Mouse (Mus musculus) heart, embryonic 15.5 days (tissue): ENCODE results near the gene Polr3h. TPM values are rescaled to one million over a fixed set of nuclear protein-coding genes. Genes with fewer than 3 reads are reported as not detected.

Source experiments
- ATAC-seq: fragments of 200-750 bp; cut with Nextera tagmentation; replicated peaks from 2 replicates; pipeline ENCODE4 v1.8.0; 2017; ENCODE audit warnings: low read depth, moderate TSS enrichment; ENCODE audit not compliant: insufficient number of reproducible peaks, insufficient read depth, low FRiP score
- H3K27ac ChIP-seq: fragments of 300-500 bp; sonication (generic); 2 replicates; pipeline ENCODE4 v1.5.1; 2015; ENCODE audit warnings: mild to moderate bottlenecking, inconsistent platforms
- H3K27me3 ChIP-seq: fragments of 300-500 bp; sonication (generic); 2 replicates; pipeline ENCODE4 v1.6.1; 2015; ENCODE audit warnings: inconsistent platforms
- H3K36me3 ChIP-seq: fragments of 300-500 bp; sonication (generic); 2 replicates; pipeline ENCODE4 v1.6.1; 2015; ENCODE audit warnings: mild to moderate bottlenecking, inconsistent platforms
- H3K4me1 ChIP-seq: fragments of 300-500 bp; sonication (generic); replicated peaks from 2 replicates; pipeline ENCODE4 v1.6.1; 2015; ENCODE audit warnings: inconsistent platforms
- H3K4me2 ChIP-seq: fragments of 300-500 bp; sonication (generic); 2 replicates; pipeline ENCODE4 v1.6.1; 2015; ENCODE audit warnings: inconsistent platforms, mild to moderate bottlenecking, moderate library complexity
- H3K4me3 ChIP-seq: fragments of 300-500 bp; sonication (generic); 2 replicates; pipeline ENCODE4 v1.5.1; 2015; ENCODE audit warnings: mild to moderate bottlenecking, inconsistent platforms
- H3K9ac ChIP-seq: fragments of 300-500 bp; sonication (generic); 2 replicates; pipeline ENCODE4 v1.6.1; 2015; ENCODE audit warnings: mild to moderate bottlenecking, inconsistent platforms
- H3K9me3 ChIP-seq: fragments of 300-500 bp; sonication (generic); replicated peaks from 2 replicates; pipeline ENCODE4 v1.6.1; 2016; ENCODE audit warnings: inconsistent platforms
- WGBS: fragments of 180-500 bp; shearing (Covaris S2); methylation state at CpG from one replicate; pipeline ENCODE4 v1.1.7; 2015; ENCODE audit warnings: mixed read lengths; 5-methylcytosine and 5-hydroxymethylcytosine counted together
- polyA plus RNA-seq: library from polyadenylated mRNA; unstranded; fragments of >200 nt; fragmentation: Nextera tagmentation; extraction: Ambion mirVana; gene quantifications from 2 replicates; pipeline ENCODE4 v1.2.1, GENCODE M21; 2015

Gene Polr3h
- polyA plus RNA-seq, 1 experiment from 2014 or later, result 145 TPM

GRCm38 (mm10) chr15:81891140-81891802 lies 34.8 kb downstream of the Polr3h start:
- Histone ChIP-seq H3K4me1 (peaks cover 14% of the 10 kb centered on the region; the same call in 1 of the 2 replicates), H3K27ac (no peak overlapping the region), H3K4me2 (no peak overlapping the region), H3K4me3 (no peak overlapping the region), H3K36me3 (peaks cover 66% of the 10 kb centered on the region), H3K9me3 (no peaks in the 10 kb centered on the region), H3K9ac (no peak overlapping the region), H3K27me3 (no peaks in the 10 kb centered on the region)
- no peak for ATAC-seq
- WGBS, result 78% methylated on average over 7 of the region's 7 CpGs

- H3K4me2 ChIP-seq, result no peak overlapping the region
- H3K36me3 ChIP-seq, result peaks cover 49% of the 10 kb centered on the region
- H3K4me3 ChIP-seq, result no peak overlapping the region
- ATAC-seq, result no peak
- no peak overlapping the region for H3K27ac ChIP-seq
- no peaks in the 10 kb centered on the region for H3K27me3 ChIP-seq
- 85% methylated on average over 7 of the region's 7 CpGs for WGBS
- peaks cover 23% of the 10 kb centered on the region for H3K4me1 ChIP-seq
- no peak overlapping the region for H3K9ac ChIP-seq
- no peaks in the 10 kb centered on the region for H3K9me3 ChIP-seq
Observed at GRCm38 (mm10) chr15:81889175-81889574, 36.9 kb downstream of the Polr3h start.

DNA sequence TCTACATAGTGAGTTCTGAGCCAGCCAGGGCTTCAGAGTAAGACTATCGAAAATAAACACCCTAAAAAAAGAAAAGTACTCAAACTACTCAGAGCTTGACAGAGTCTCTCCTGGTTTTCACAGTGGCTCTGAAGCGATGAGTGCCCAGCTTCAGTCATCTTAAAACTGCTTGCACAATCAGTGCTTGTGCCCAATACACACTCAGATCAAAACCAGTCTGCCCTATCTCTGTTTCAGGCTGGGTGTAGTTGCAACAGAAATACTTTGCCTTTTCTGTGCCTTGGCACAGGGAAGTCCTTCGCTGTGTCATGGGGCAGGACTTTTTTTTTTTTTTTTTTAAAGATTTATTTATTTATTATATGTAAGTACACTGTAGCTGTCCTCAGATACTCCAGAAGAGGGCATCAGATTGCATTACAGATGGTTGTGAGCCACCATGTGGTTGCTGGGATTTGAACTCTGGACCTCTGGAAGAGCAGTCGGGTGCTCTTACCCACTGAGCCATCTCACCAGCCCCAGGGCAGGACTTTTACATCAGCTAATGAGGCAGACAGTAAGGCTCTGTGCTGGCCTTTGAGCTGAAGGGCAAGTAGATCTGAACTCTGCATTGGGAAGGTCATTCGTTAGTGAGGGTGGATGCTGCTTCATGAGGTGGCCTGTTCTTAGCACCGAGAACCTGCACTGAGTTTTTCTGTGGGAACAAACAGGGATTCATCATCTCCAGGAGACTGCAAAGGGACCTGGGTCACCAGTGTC lies 39.1 kb downstream of the Polr3h start:
- Histone ChIP-seq H3K4me2 (no peak overlapping the region), H3K9ac (no peak overlapping the region), H3K9me3 (no peaks in the 10 kb centered on the region), H3K27me3 (no peaks in the 10 kb centered on the region), H3K36me3 (peaks cover 31% of the 10 kb centered on the region), H3K4me1 (peaks cover 32% of the 10 kb centered on the region), H3K4me3 (no peak overlapping the region), H3K27ac (no peak overlapping the region)
- no peak for ATAC-seq
- 75% methylated on average over 6 of the region's 6 CpGs for WGBS

- no peak for ATAC-seq
- no peak overlapping the region for H3K27ac ChIP-seq
- no peak overlapping the region for H3K4me2 ChIP-seq
- peaks cover 43% of the 10 kb centered on the region for H3K4me1 ChIP-seq
- H3K4me3 ChIP-seq, result no peak overlapping the region
- peaks cover 17% of the 10 kb centered on the region; the same call in 1 of the 2 replicates for H3K36me3 ChIP-seq
- H3K27me3 ChIP-seq, result no peaks in the 10 kb centered on the region
- no peaks in the 10 kb centered on the region for H3K9me3 ChIP-seq
- no peak overlapping the region for H3K9ac ChIP-seq
- whole genome bisulfite sequencing, result 94% methylated on average over 3 of the region's 3 CpGs
Observed at GRCm38 (mm10) chr15:81885418-81885934, 40.6 kb downstream of the Polr3h start.

- Histone ChIP-seq H3K36me3 (0 out of 2 replicates have a peak, but pooled peaks cover 3% of the 10 kb centered on the region), H3K27ac (no peak overlapping the region), H3K9me3 (no peaks in the 10 kb centered on the region), H3K27me3 (no peaks in the 10 kb centered on the region), H3K4me3 (no peak overlapping the region), H3K4me1 (peaks cover 58% of the 10 kb centered on the region), H3K4me2 (no peak overlapping the region), H3K9ac (no peak overlapping the region)
- WGBS, result 87% methylated on average over 3 of the region's 3 CpGs
- ATAC-seq, result no peak
Observed at GRCm38 (mm10) chr15:81882348-81882747, 43.7 kb downstream of the Polr3h start.

- H3K4me2 ChIP-seq, result peak overlapping the region; percentile 14
- peaks cover 54% of the 10 kb centered on the region for H3K4me1 ChIP-seq
- 0 out of 2 replicates have a peak, but pooled peaks cover 3% of the 10 kb centered on the region for H3K36me3 ChIP-seq
- no peak overlapping the region for H3K4me3 ChIP-seq
- no peaks in the 10 kb centered on the region for H3K27me3 ChIP-seq
- no peaks in the 10 kb centered on the region for H3K9me3 ChIP-seq
- H3K9ac ChIP-seq, result no peak overlapping the region
- WGBS, result 21% methylated on average over 5 of the region's 5 CpGs
- ATAC-seq, result peak; percentile 71
- peak overlapping the region; percentile 66 for H3K27ac ChIP-seq
Observed at GRCm38 (mm10) chr15:81879531-81880401, 46.3 kb downstream of the Polr3h start.

GRCm38 (mm10) chr15:81872262-81873136 lies 53.5 kb downstream of the Polr3h start, which contains the start of gene Aco2:
Gene Aco2, plus strand, starts transcription at chr15:81872309.
- no peaks in the 10 kb centered on the region for H3K27me3 ChIP-seq
- ATAC-seq, result peak; percentile 90
- peak within 1 kb of the TSS; percentile 92 for H3K9ac ChIP-seq
- no peaks in the 10 kb centered on the region for H3K9me3 ChIP-seq
- peak within 1 kb of the TSS; percentile 68 for H3K4me2 ChIP-seq
- H3K27ac ChIP-seq, result peak within 1 kb of the TSS; percentile 95
- peaks cover 29% of the 10 kb centered on the region for H3K4me1 ChIP-seq
- H3K36me3 ChIP-seq, result peaks cover 32% of the 10 kb centered on the region
- peak within 1 kb of the TSS; percentile 94 for H3K4me3 ChIP-seq
- under 1% methylated on average over 53 of the region's 53 CpGs for WGBS

GRCm38 (mm10) chr15:81871604-81872261 lies 54.3 kb downstream of the Polr3h start, which contains the start of gene Phf5a:
Gene Phf5a, minus strand, starts transcription at chr15:81871911.
- Histone ChIP-seq H3K9me3 (no peaks in the 10 kb centered on the region), H3K27me3 (no peaks in the 10 kb centered on the region), H3K4me2 (peak within 1 kb of the TSS; percentile 68), H3K4me1 (peaks cover 25% of the 10 kb centered on the region), H3K9ac (peak within 1 kb of the TSS; percentile 92), H3K36me3 (peaks cover 37% of the 10 kb centered on the region), H3K4me3 (peak within 1 kb of the TSS; percentile 94), H3K27ac (peak within 1 kb of the TSS; percentile 95)
- WGBS, result under 1% methylated on average over 30 of the region's 30 CpGs
- ATAC-seq, result peak; percentile 89

- WGBS, result 95% methylated on average over 5 of the region's 5 CpGs
- Histone ChIP-seq H3K4me2 (no peak overlapping the region), H3K36me3 (peaks cover 53% of the 10 kb centered on the region)
Observed at GRCm38 (mm10) chr15:81869985-81870384, 56.1 kb downstream of the Polr3h start.

GRCm38 (mm10) chr15:81864238-81864637 lies 61.8 kb downstream of the Polr3h start:
- no peaks in the 10 kb centered on the region for H3K27me3 ChIP-seq
- H3K36me3 ChIP-seq, result peaks cover 46% of the 10 kb centered on the region
- no peak overlapping the region for H3K27ac ChIP-seq
- peaks cover 7% of the 10 kb centered on the region for H3K4me1 ChIP-seq
- no peaks in the 10 kb centered on the region for H3K9me3 ChIP-seq
- ATAC-seq, result no peak
- no peak overlapping the region for H3K4me3 ChIP-seq
- no peak overlapping the region for H3K9ac ChIP-seq
- H3K4me2 ChIP-seq, result no peak overlapping the region
- 91% methylated on average over 7 of the region's 7 CpGs for WGBS

More at GRCm38 (mm10) chr15:81869985-81870384, 56.1 kb downstream of the Polr3h start:
- no peaks in the 10 kb centered on the region for H3K27me3 ChIP-seq
- H3K4me3 ChIP-seq, result no peak overlapping the region
- H3K9me3 ChIP-seq, result no peaks in the 10 kb centered on the region
- peaks cover 17% of the 10 kb centered on the region for H3K4me1 ChIP-seq
- no peak for ATAC-seq
- H3K9ac ChIP-seq, result no peak overlapping the region
- no peak overlapping the region for H3K27ac ChIP-seq
